Mouse (Mus musculus): Measurements from ENCODE around the gene Zfp704.

The Zfp704 gene

GRCm38 (mm10) chr3:9513703-9514110 is 96.2 kb downstream of the Zfp704 start:
- TF ChIP-seq NANOG (IDR thresholded peaks at IDR 0.05; ENCODE audit: borderline replicate concordance, low read length), result no peak
- no peak for TF ChIP-seq CTCF (conservative IDR thresholded peaks at IDR 0.05; ENCODE audit: low read length)
- TF ChIP-seq POU5F1 (IDR thresholded peaks at IDR 0.05; ENCODE audit: borderline replicate concordance, low read length), result no peak

GRCm38 (mm10) chr3:9512199-9512598 is 97.7 kb downstream of the Zfp704 start:
- Histone ChIP-seq H3K4me3 (replicated peaks; ENCODE audit: low read length) (no peak overlapping the region), H3K4me1 (replicated peaks; ENCODE audit: low read depth, low read length) (peaks cover 53% of the 10 kb centered on the region), H3K9me3 (ENCODE audit: low read length) (no peaks in the 10 kb centered on the region), H3K36me3 (ENCODE audit: insufficient read depth, low read length) (peaks cover 11% of the 10 kb centered on the region), H3K27me3 (ENCODE audit: insufficient read depth, low read length) (no peaks in the 10 kb centered on the region)
- TF ChIP-seq CTCF (conservative IDR thresholded peaks at IDR 0.05; ENCODE audit: low read length), result no peak
- no peak for TF ChIP-seq POU5F1 (IDR thresholded peaks at IDR 0.05; ENCODE audit: borderline replicate concordance, low read length)
- no peak for TF ChIP-seq NANOG (IDR thresholded peaks at IDR 0.05; ENCODE audit: borderline replicate concordance, low read length)

More at GRCm38 (mm10) chr3:9513703-9514110, 96.2 kb downstream of the Zfp704 start:
- Histone ChIP-seq H3K9me3 (ENCODE audit: low read length) (no peaks in the 10 kb centered on the region), H3K27me3 (ENCODE audit: insufficient read depth, low read length) (no peaks in the 10 kb centered on the region), H3K4me1 (replicated peaks; ENCODE audit: low read depth, low read length) (peaks cover 68% of the 10 kb centered on the region), H3K36me3 (ENCODE audit: insufficient read depth, low read length) (peaks cover 11% of the 10 kb centered on the region), H3K4me3 (replicated peaks; ENCODE audit: low read length) (no peak overlapping the region)

- Histone ChIP-seq H3K27me3 (ENCODE audit: insufficient read depth, low read length) (no peaks in the 10 kb centered on the region), H3K4me3 (replicated peaks; ENCODE audit: low read length) (no peak overlapping the region), H3K4me1 (replicated peaks; ENCODE audit: low read depth, low read length) (peaks cover 17% of the 10 kb centered on the region), H3K9me3 (ENCODE audit: low read length) (no peaks in the 10 kb centered on the region), H3K36me3 (ENCODE audit: insufficient read depth, low read length) (peaks cover 9% of the 10 kb centered on the region)
- TF ChIP-seq CTCF (conservative IDR thresholded peaks at IDR 0.05; ENCODE audit: low read length) (no peak), NANOG (IDR thresholded peaks at IDR 0.05; ENCODE audit: borderline replicate concordance, low read length) (no peak), POU5F1 (IDR thresholded peaks at IDR 0.05; ENCODE audit: borderline replicate concordance, low read length) (no peak)
These were observed 104.1 kb downstream of the Zfp704 start for GRCm38 (mm10) chr3:9505692-9506211.

DNA sequence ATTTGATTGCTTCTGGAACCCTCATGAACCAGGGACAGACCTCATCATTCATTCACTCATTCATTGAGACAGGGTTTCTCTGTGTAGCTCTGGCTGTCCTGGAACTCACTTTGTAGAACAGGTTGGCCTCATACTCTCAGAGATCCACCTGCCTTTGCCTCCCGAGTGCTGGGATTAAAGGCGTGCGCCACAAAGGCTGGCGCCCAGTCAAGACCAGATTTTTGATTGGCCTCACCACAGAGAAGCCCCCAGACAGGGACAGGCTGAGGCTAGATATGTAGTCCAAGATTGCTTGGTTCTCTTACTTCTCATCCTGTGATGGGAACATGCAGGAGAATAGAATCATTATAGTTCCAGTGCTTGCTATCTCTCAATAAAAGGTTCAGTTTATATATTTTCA is 105.5 kb downstream of the Zfp704 start:
- peaks cover 22% of the 10 kb centered on the region for H3K4me1 ChIP-seq (replicated peaks; ENCODE audit: low read depth, low read length)
- TF ChIP-seq CTCF (conservative IDR thresholded peaks at IDR 0.05; ENCODE audit: low read length) (no peak), NANOG (IDR thresholded peaks at IDR 0.05; ENCODE audit: borderline replicate concordance, low read length) (no peak), POU5F1 (IDR thresholded peaks at IDR 0.05; ENCODE audit: borderline replicate concordance, low read length) (no peak)
- no peaks in the 10 kb centered on the region for H3K9me3 ChIP-seq (ENCODE audit: low read length)
- H3K4me3 ChIP-seq (replicated peaks; ENCODE audit: low read length), result no peak overlapping the region
- H3K27me3 ChIP-seq (ENCODE audit: insufficient read depth, low read length), result no peaks in the 10 kb centered on the region
- peaks cover 6% of the 10 kb centered on the region for H3K36me3 ChIP-seq (ENCODE audit: insufficient read depth, low read length)

- Histone ChIP-seq H3K4me1 (replicated peaks; ENCODE audit: low read depth, low read length) (peaks cover 33% of the 10 kb centered on the region), H3K9me3 (ENCODE audit: low read length) (no peaks in the 10 kb centered on the region), H3K27me3 (ENCODE audit: insufficient read depth, low read length) (no peaks in the 10 kb centered on the region), H3K36me3 (ENCODE audit: insufficient read depth, low read length) (peaks cover 9% of the 10 kb centered on the region), H3K4me3 (replicated peaks; ENCODE audit: low read length) (no peak overlapping the region)
- TF ChIP-seq NANOG (IDR thresholded peaks at IDR 0.05; ENCODE audit: borderline replicate concordance, low read length), result no peak
- TF ChIP-seq CTCF (conservative IDR thresholded peaks at IDR 0.05; ENCODE audit: low read length), result no peak
- no peak for TF ChIP-seq POU5F1 (IDR thresholded peaks at IDR 0.05; ENCODE audit: borderline replicate concordance, low read length)
These were observed 109.2 kb downstream of the Zfp704 start for GRCm38 (mm10) chr3:9500725-9501124.

DNA sequence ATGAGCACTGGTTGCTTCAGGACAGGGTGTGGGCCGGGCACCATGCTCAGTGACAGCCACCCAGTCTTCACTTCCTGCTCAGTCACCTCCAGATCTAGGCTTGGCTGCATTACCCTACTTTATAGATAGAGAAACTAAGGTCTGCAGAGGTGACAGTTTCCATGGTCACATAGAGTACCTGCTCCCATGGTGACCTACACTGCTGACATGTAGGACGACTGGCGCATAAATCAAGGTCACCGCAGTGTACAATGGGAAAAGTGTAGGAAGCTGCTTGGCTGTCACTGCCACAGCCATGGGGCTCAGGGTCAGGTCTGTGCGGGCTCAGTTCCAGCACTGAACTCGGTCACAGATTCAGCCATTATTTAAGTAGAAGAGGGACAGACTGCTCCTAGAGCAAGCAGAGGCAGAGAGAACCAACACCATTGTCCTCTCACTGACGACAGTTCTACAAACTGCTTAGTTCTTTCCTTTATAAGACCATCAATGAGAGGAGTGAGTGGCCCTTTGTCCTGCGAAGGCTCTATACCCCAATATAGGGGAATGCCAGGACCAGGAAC is 109.8 kb downstream of the Zfp704 start:
- no peak overlapping the region for H3K4me3 ChIP-seq (replicated peaks; ENCODE audit: low read length)
- H3K4me1 ChIP-seq (replicated peaks; ENCODE audit: low read depth, low read length), result peaks cover 32% of the 10 kb centered on the region
- no peaks in the 10 kb centered on the region for H3K27me3 ChIP-seq (ENCODE audit: insufficient read depth, low read length)
- H3K9me3 ChIP-seq (ENCODE audit: low read length), result no peaks in the 10 kb centered on the region
- peaks cover 9% of the 10 kb centered on the region for H3K36me3 ChIP-seq (ENCODE audit: insufficient read depth, low read length)
- no peak for TF ChIP-seq NANOG (IDR thresholded peaks at IDR 0.05; ENCODE audit: borderline replicate concordance, low read length)
- no peak for TF ChIP-seq POU5F1 (IDR thresholded peaks at IDR 0.05; ENCODE audit: borderline replicate concordance, low read length)
- TF ChIP-seq CTCF (conservative IDR thresholded peaks at IDR 0.05; ENCODE audit: low read length), result no peak

GRCm38 (mm10) chr3:9499489-9499888 is 110.4 kb downstream of the Zfp704 start:
- Histone ChIP-seq H3K27me3 (ENCODE audit: insufficient read depth, low read length) (no peaks in the 10 kb centered on the region), H3K4me1 (replicated peaks; ENCODE audit: low read depth, low read length) (peaks cover 33% of the 10 kb centered on the region), H3K4me3 (replicated peaks; ENCODE audit: low read length) (no peak overlapping the region), H3K36me3 (ENCODE audit: insufficient read depth, low read length) (peaks cover 9% of the 10 kb centered on the region), H3K9me3 (ENCODE audit: low read length) (no peaks in the 10 kb centered on the region)
- TF ChIP-seq POU5F1 (IDR thresholded peaks at IDR 0.05; ENCODE audit: borderline replicate concordance, low read length), result no peak
- TF ChIP-seq CTCF (conservative IDR thresholded peaks at IDR 0.05; ENCODE audit: low read length), result no peak
- TF ChIP-seq NANOG (IDR thresholded peaks at IDR 0.05; ENCODE audit: borderline replicate concordance, low read length), result no peak

GRCm38 (mm10) chr3:9497260-9497659 is 112.6 kb downstream of the Zfp704 start:
- peaks cover 40% of the 10 kb centered on the region for H3K4me1 ChIP-seq (replicated peaks; ENCODE audit: low read depth, low read length)
- no peak for TF ChIP-seq CTCF (conservative IDR thresholded peaks at IDR 0.05; ENCODE audit: low read length)
- no peak for TF ChIP-seq NANOG (IDR thresholded peaks at IDR 0.05; ENCODE audit: borderline replicate concordance, low read length)
- no peak for TF ChIP-seq POU5F1 (IDR thresholded peaks at IDR 0.05; ENCODE audit: borderline replicate concordance, low read length)
- H3K9me3 ChIP-seq (ENCODE audit: low read length), result no peaks in the 10 kb centered on the region
- 0 out of 2 replicates have a peak, but pooled peaks cover 3% of the 10 kb centered on the region for H3K36me3 ChIP-seq (ENCODE audit: insufficient read depth, low read length)
- no peaks in the 10 kb centered on the region for H3K27me3 ChIP-seq (ENCODE audit: insufficient read depth, low read length)
- H3K4me3 ChIP-seq (replicated peaks; ENCODE audit: low read length), result no peak overlapping the region
